Mouse (Mus musculus) liver, embryonic 14.5 days (tissue): Measurements from ENCODE around the gene Acbd7.

Experiments used
- CTCF ChIP-seq: IDR thresholded peaks from 2 replicates; pipeline ENCODE4 v1.5.1; 2016; ENCODE audit warnings: antibody characterized with exemption, low read depth, control low read depth
- EP300 ChIP-seq: IDR thresholded peaks from 2 replicates; pipeline ENCODE4 v1.6.1; 2016; ENCODE audit warnings: antibody characterized with exemption, low read depth

DNA sequence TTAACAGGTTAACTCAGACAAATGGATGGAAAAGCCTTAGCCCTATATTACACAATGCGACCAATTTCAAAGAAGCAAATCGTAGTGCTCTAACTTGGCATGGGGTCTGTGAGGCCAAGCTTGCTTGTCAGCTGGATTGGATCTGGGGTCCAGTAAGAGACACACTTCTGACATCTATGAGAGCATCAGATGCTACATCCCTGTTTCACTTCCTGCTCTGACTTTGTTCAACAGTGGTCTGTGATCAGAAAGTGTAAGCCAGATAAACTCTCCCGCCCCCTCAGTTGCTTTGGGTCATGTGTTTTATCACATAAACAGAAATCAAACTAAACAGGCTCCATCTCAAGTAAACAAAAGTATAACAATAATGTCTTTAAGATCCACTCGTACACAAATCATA lies 12.5 kb downstream of the Acbd7 start:
- TF ChIP-seq CTCF (no peak), EP300 (no peak)
